Mouse (Mus musculus) thymus, adult 2 months (tissue): ENCODE results near the gene 4921507P07Rik. TPM values are rescaled to one million over a fixed set of nuclear protein-coding genes. Genes with fewer than 3 reads are reported as not detected.
A peak's percentile ranks its signal among the peaks of the same experiment; 100 is the strongest.

Experiments used
- DNase-seq: peaks from one replicate; pipeline ENCODE4 v3.0.0; 2021
- H3K27ac ChIP-seq: fragments of 200-500 bp; 2 replicates; pipeline ENCODE4 v1.5.1; 2012; ENCODE audit warnings: low read length, control low read depth; ENCODE audit not compliant: control insufficient read depth, insufficient read depth
- H3K27me3 ChIP-seq: fragments of 200-500 bp; 2 replicates; pipeline ENCODE4 v1.6.1; 2012; ENCODE audit warnings: mild to moderate bottlenecking, low read length, moderate library complexity, mixed read lengths; ENCODE audit not compliant: control insufficient read depth, insufficient read depth
- H3K36me3 ChIP-seq: fragments of 200-500 bp; 2 replicates; pipeline ENCODE4 v1.6.1; 2012; ENCODE audit warnings: mild to moderate bottlenecking, low read length, moderate library complexity; ENCODE audit not compliant: control insufficient read depth, insufficient read depth
- H3K4me1 ChIP-seq: fragments of 200-500 bp; replicated peaks from 2 replicates; pipeline ENCODE4 v1.6.1; 2012; ENCODE audit warnings: low read length; ENCODE audit not compliant: control insufficient read depth, insufficient read depth
- H3K4me3 ChIP-seq: fragments of 200-500 bp; 2 replicates; pipeline ENCODE4 v1.5.1; 2012; ENCODE audit warnings: mild to moderate bottlenecking, low read length, control low read depth, moderate library complexity; ENCODE audit not compliant: control insufficient read depth, insufficient read depth
- CTCF ChIP-seq: fragments of 200-500 bp; IDR thresholded peaks from 2 replicates; pipeline ENCODE4 v1.5.1; 2012; ENCODE audit warnings: mild to moderate bottlenecking, control low read depth, low read length, moderate library complexity, borderline replicate concordance; ENCODE audit not compliant: control insufficient read depth, poor library complexity, insufficient read depth; ENCODE audit errors: extremely low read depth
- POLR2A ChIP-seq: fragments of 200-500 bp; IDR thresholded peaks from 2 replicates; pipeline ENCODE4 v1.6.1; 2012; ENCODE audit warnings: mild to moderate bottlenecking, low read length, control low read depth, moderate library complexity; ENCODE audit not compliant: control insufficient read depth, poor library complexity, insufficient read depth; ENCODE audit errors: extremely low read depth
- WGBS: fragments of 180-500 bp; shearing (Covaris S2); methylation state at CpG from one replicate; pipeline ENCODE4 v1.1.7; 2018; 5-methylcytosine and 5-hydroxymethylcytosine counted together
- polyA plus RNA-seq: library from polyadenylated mRNA; depleted of rRNA; stranded (reverse); fragments of >200 nt; gene quantifications from 2 replicates; pipeline ENCODE4 v1.2.3, GENCODE M21; 2012

Gene 4921507P07Rik
- polyA plus RNA-seq, 1 experiment, result 0.20 TPM

- H3K27me3 ChIP-seq, result no peaks in the 10 kb centered on the region
- H3K27ac ChIP-seq, result no peak overlapping the region
- no peak for TF ChIP-seq POLR2A
- no peak for TF ChIP-seq CTCF
- no peak overlapping the region for H3K4me3 ChIP-seq
- H3K36me3 ChIP-seq, result no peaks in the 10 kb centered on the region
- no peaks in the 10 kb centered on the region for H3K4me1 ChIP-seq
- DNase-seq, result peak; percentile 34
- WGBS, result 17% methylated on average over 10 of the region's 10 CpGs
Observed at GRCm38 (mm10) chr6:50545412-50546043, 50.9 kb downstream of the 4921507P07Rik start.

- 100% methylated on average over 1 of the region's 1 CpGs for WGBS
- H3K36me3 ChIP-seq, result no peaks in the 10 kb centered on the region
- H3K27me3 ChIP-seq, result no peaks in the 10 kb centered on the region
- no peak for TF ChIP-seq POLR2A
- TF ChIP-seq CTCF, result no peak
- no peak overlapping the region for H3K4me3 ChIP-seq
- DNase-seq, result no peak
- no peaks in the 10 kb centered on the region for H3K4me1 ChIP-seq
- H3K27ac ChIP-seq, result no peak overlapping the region
Observed at GRCm38 (mm10) chr6:50542535-50542934, 53.9 kb downstream of the 4921507P07Rik start.

- no peak for DNase-seq
- no peaks in the 10 kb centered on the region for H3K4me1 ChIP-seq
- no peak overlapping the region for H3K4me3 ChIP-seq
- TF ChIP-seq POLR2A (no peak), CTCF (no peak)
- no peaks in the 10 kb centered on the region for H3K36me3 ChIP-seq
- H3K27me3 ChIP-seq, result no peaks in the 10 kb centered on the region
- WGBS, result 87% methylated on average over 1 of the region's 1 CpGs
- no peak overlapping the region for H3K27ac ChIP-seq
Observed at GRCm38 (mm10) chr6:50539641-50540040, 56.8 kb downstream of the 4921507P07Rik start.

- Histone ChIP-seq H3K27me3 (no peaks in the 10 kb centered on the region), H3K36me3 (no peaks in the 10 kb centered on the region), H3K4me3 (no peak overlapping the region), H3K27ac (no peak overlapping the region), H3K4me1 (no peaks in the 10 kb centered on the region)
- 10% methylated on average over 7 of the region's 7 CpGs for WGBS
- peak; percentile 75 for DNase-seq
- TF ChIP-seq POLR2A, result no peak
- peak; percentile 36; the same call in 1 of the 2 replicates for TF ChIP-seq CTCF
Observed at GRCm38 (mm10) chr6:50536461-50536892, 60.0 kb downstream of the 4921507P07Rik start.

- WGBS, result 98% methylated on average over 3 of the region's 3 CpGs
- no peaks in the 10 kb centered on the region for H3K4me1 ChIP-seq
- no peak overlapping the region for H3K27ac ChIP-seq
- H3K4me3 ChIP-seq, result no peak overlapping the region
- no peaks in the 10 kb centered on the region for H3K27me3 ChIP-seq
- H3K36me3 ChIP-seq, result no peaks in the 10 kb centered on the region
- no peak for TF ChIP-seq POLR2A
- no peak for TF ChIP-seq CTCF
- no peak for DNase-seq
Observed at GRCm38 (mm10) chr6:50535346-50535745, 61.1 kb downstream of the 4921507P07Rik start.

- Histone ChIP-seq H3K27ac (no peak overlapping the region), H3K4me1 (no peaks in the 10 kb centered on the region), H3K27me3 (no peaks in the 10 kb centered on the region), H3K36me3 (no peaks in the 10 kb centered on the region), H3K4me3 (no peak overlapping the region)
- no peak for DNase-seq
- 93% methylated on average over 8 of the region's 8 CpGs for WGBS
- TF ChIP-seq POLR2A, result no peak
Observed at GRCm38 (mm10) chr6:50531920-50532319, 64.5 kb downstream of the 4921507P07Rik start.

- 97% methylated on average over 3 of the region's 3 CpGs for WGBS
- H3K27me3 ChIP-seq, result no peaks in the 10 kb centered on the region
- DNase-seq, result no peak
- TF ChIP-seq POLR2A, result no peak
- no peak for TF ChIP-seq CTCF
- H3K36me3 ChIP-seq, result no peaks in the 10 kb centered on the region
- no peaks in the 10 kb centered on the region for H3K4me1 ChIP-seq
- H3K4me3 ChIP-seq, result no peak overlapping the region
- H3K27ac ChIP-seq, result no peak overlapping the region
Observed at GRCm38 (mm10) chr6:50531003-50531402, 65.4 kb downstream of the 4921507P07Rik start.
